Mouse (Mus musculus) kidney, postnatal 10 days (tissue): ENCODE data around the gene Cdsn.
A peak's percentile ranks its signal among the peaks of the same experiment; 100 is the strongest.

ENCODE experiments used
- DNase-seq: peaks from one replicate; pipeline ENCODE4 v3.0.0; 2021; ENCODE audit warnings: mixed read lengths

Gene Cdsn

GRCm38 (mm10) chr17:35578211-35578610 lies 26.3 kb downstream of the Cdsn start:
- DNase-seq: peak; percentile 90

- DNase-seq: no peak
Observed at GRCm38 (mm10) chr17:35582900-35583299, 31.0 kb downstream of the Cdsn start.

- DNase-seq: peak; percentile 89
Observed at GRCm38 (mm10) chr17:35584330-35584937, 32.5 kb downstream of the Cdsn start.

- no peak for DNase-seq
Observed at GRCm38 (mm10) chr17:35587291-35587690, 35.4 kb downstream of the Cdsn start.

GRCm38 (mm10) chr17:35588387-35588786 lies 36.5 kb downstream of the Cdsn start:
- no peak for DNase-seq

GRCm38 (mm10) chr17:35590410-35591218 lies 38.7 kb downstream of the Cdsn start:
- peak; percentile 85 for DNase-seq

- no peak for DNase-seq
Observed at GRCm38 (mm10) chr17:35591219-35591578, 39.3 kb downstream of the Cdsn start.

- DNase-seq: no peak
Observed at GRCm38 (mm10) chr17:35591731-35592130, 39.8 kb downstream of the Cdsn start.

- DNase-seq: no peak
Observed at GRCm38 (mm10) chr17:35592131-35592530, 40.2 kb downstream of the Cdsn start.

GRCm38 (mm10) chr17:35593786-35594185 lies 41.9 kb downstream of the Cdsn start:
- no peak for DNase-seq

GRCm38 (mm10) chr17:35594456-35594855 lies 42.5 kb downstream of the Cdsn start:
- no peak for DNase-seq

- no peak for DNase-seq
Observed at GRCm38 (mm10) chr17:35597399-35597798, 45.5 kb downstream of the Cdsn start.

- DNase-seq: no peak
Observed at GRCm38 (mm10) chr17:35601249-35601648, 49.3 kb downstream of the Cdsn start, which contains the start of gene Sfta2. Gene Sfta2 (plus strand): TSS chr17:35601549.

- no peak for DNase-seq
Observed at GRCm38 (mm10) chr17:35601736-35602354, 49.9 kb downstream of the Cdsn start.
